Mouse (Mus musculus) spleen, postnatal 0 days (tissue): ENCODE measurements around the gene Lrrc61. TPM values are rescaled to one million over a fixed set of nuclear protein-coding genes. Genes with fewer than 3 reads are reported as not detected.

Experiments used
- polyA plus RNA-seq: library from polyadenylated mRNA; unstranded; fragments of >200 nt; fragmentation: Nextera tagmentation; extraction: Ambion mirVana; gene quantifications from 2 replicates; pipeline ENCODE4 v1.2.1, GENCODE M21; 2015

Gene Lrrc61
- polyA plus RNA-seq, result 2.6 and 3.2 TPM in 2 replicates

DNA sequence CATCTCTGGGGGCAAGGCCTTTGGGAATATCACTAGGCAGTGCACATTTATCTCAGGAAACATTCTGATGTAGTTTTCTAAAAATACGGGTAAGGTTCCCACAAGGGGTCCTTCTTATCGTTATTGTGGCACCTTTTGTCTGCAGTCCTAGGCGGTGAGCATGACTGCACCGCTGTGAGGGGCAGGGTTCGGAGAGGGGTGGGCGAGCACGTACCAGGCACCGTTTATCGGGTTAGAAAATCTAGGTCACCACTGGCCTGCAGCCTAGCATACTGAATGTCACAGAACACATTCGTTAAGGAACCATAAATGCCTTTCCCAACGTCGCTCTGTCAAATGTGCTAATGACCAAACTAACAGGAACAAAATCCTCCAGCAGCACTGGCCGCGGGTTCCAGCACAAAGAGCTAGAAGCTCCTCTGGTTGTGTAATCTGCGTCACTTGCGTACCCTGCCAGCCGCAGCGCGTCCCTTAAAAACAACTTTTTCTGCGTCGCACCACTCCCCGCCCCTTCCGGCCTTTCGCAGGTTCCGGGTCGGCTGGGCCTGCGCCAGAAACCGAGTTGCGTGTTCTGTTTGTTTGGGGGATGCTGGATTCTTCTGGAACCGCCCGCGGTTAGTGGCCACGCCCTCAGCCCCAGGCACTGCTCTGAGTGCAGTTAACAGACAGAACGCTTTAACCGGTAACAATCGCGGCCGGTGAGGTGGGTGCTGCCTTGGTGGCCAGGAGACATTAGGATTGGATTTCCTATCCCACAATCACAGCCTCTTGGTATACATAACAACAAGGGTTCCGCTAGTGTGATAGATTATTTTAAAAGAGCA is at the start of gene Lrrc61:
TSS of gene Lrrc61 (plus strand) at position 517 of the 824 bp plus-strand sequence.

DNA sequence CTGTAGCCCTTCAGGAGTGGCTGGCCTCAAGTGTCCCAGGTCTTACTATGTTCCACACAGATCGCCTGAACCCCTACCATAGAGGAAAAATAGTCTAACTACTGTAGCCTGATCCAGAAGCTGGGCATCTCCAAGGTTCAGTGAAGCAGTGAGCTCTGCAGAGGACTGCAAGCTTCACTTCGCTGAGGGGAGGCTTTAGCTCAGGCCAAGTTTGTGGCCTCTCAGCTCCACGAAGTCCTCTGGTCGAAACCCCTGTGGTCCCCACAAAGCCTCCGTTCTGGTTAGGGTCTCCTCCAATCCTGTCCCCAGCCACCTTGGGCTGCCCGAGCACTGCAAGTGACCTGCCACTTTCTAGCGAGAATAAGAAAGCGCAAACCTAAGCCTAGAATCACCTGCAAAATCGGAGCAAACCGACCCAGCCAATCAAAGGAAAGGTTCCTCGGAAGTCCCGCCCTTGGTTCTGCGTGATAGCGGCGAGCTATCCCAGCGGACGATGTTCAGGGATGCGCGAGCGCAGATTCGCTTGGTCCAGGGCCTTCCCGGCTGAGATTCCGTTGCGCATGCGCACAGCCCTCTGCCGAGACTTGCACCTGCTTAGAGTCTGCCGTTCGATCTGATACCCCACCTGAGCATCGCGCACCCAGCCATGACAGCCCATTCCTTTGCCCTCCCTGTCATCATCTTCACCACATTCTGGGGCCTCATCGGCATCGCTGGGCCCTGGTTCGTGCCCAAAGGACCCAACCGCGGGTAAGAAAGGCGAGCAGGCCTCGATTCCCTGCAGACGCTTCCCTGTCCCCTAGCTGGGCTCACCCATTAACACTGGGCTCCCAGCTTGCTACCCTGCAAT is 17.3 kb upstream of the Lrrc61 start, which contains the start of gene Atp6v0e2:
TSS of gene Atp6v0e2 (plus strand) at position 511 of the 850 bp plus-strand sequence.

DNA sequence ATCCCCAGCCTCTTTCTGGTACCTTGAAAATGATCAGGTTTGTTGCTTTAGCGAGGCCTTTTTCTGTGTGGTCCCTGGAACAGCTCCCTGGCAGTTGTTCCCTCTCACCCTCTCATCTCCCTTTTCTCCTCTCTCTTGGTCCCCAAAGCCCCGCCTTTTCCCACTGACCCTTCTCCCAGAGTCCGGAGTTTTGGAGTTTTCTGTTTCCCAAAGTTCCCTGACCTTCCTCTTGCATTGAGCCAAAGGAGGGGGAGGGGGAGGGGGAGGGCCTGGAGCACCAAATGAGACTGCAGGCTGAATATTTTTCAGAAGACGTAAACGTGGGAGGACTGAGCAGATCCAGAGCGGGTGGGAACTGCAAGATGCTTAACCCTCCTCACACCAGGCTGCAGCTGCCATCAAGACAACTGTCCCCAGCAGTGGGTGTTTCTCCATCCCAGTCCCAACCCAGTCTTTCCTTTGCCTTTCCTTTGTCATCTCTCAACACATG is 18.0 kb downstream of the Lrrc61 start, which contains the start of gene Rarres2:
TSS of gene Rarres2 (minus strand) at position 218 of the 490 bp plus-strand sequence.

DNA sequence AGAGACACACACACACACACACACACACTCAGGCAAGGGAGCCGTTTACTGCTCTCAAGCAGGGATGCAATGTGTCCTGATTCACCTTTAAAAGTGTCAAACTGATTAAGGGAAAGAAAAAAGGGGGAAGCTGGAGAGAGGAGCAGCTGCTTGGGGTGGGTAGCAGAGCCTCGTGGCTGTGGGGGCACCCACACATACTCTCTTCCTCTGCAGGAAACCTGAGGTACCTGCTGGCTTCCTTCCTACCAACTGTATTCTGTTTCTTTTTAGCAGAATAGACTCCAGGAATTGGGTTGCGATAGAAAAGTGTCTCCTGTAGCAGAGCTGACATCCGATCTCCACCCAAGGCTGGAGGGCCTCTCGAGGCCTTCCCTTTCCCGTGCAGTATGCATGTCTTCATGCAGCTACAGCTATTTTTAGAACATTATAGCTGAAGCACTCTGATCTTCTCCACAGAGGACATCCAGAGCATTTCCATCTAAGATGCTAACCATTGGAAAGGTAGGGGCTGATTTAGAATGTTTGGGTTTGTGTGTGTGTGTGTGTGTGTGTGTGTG is 34.7 kb downstream of the Lrrc61 start, which contains the start of gene Gm45021:
TSS of gene Gm45021 (plus strand) at position 417 of the 557 bp plus-strand sequence.

DNA sequence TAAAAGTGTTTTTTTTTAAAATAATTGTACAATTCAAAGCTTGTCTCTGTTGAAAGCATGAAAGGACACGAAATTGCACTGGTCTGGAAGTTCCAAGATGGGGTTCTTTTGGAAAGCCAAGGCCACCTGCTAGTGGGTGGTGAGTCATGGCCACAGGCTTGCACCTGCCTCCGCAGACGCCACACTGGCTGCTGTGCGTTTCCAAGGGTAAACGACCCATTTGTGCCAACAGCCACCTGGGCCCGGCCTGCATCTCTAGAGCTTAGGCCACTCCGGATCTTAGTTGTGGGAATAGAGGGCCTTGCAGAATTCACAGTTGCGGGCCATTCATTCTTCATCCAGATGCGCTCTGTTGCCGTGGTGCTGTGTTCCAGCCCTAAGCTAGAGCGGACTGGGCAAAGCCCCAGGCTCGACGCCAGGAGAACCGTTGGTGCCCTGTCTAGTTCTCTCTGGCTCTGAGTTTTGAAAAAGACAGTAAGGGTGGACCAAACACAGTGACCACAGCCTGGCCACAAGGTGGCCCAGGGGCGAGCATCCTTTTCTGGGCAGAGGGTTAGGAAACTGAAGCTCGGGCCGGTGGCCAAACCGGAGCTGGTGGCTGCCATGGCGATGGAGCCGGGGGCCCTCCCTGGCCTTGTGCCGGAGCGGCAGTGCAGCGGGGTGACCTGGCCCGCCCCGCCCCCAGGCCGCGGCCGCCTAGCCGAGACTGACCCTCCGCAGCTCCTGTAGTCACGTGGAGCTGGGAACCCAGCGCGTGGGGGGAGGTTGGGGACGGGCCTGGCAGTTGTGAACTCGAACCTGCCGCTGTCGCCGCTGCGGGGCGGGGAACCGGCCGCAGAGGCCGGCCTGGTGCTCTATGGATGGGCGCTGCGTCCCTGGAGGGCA is 38.8 kb downstream of the Lrrc61 start, which contains the start of the genes Repin1 and Gm44965:
TSS of gene Repin1 (plus strand) at position 726 of the 885 bp plus-strand sequence.
TSS of gene Gm44965 (plus strand) at position 784 of the 885 bp plus-strand sequence.

DNA sequence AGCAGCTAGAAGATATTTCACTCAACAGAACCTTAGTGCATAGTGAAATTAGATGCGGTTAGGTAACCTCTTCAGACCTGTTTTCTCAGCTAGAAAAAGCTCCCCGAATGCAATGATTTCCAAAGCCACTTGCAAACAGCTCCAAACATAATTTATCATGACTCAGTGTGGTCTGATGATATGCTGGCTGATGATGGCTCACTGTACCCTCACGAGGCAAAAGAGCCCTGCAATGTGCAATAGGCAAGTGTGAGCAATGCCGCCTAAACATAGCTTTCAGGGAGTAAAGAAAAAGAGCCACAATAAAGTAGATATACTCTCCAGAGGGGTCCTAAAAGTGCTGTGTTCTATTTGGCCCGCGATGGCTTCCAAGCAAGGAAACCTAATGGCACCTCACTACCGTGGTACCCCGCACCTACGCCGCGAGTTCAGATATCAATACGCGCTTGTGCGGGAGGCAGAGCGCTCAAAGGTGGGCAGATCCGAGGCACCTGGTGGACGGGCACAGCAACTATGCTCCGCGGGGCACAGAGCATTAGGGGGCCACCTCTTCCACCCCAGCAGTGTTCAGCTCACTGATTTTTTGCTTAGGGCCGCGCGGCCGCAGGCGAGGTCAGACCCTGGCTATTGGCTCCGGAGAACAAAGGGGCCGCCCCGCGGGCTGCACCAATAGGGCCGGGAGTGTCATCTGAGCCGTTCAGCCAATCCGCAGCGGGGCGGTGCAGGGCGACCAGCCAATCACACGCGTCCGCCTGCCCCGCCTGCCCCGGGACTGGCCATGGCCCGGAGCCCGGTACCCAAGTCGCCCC is 46.9 kb downstream of the Lrrc61 start, which contains the start of gene Zfp775:
TSS of gene Zfp775 (plus strand) at position 793 of the 809 bp plus-strand sequence.

Other genes starting within 250 kb of the Lrrc61 start
- gene Krba1, start 159.2 kb upstream of the Lrrc61 start, polyA plus RNA-seq, result 3.1 and 4.4 TPM in 2 replicates
- gene Zfp467, start 109.0 kb upstream of the Lrrc61 start, polyA plus RNA-seq, result 6.0 and 9.4 TPM in 2 replicates
- 0.05 and 0.16 TPM in 2 replicates for gene Sspo, start 106.6 kb upstream of the Lrrc61 start, polyA plus RNA-seq
- gene Atp6v0e2, start 17.2 kb upstream of the Lrrc61 start, polyA plus RNA-seq, result 2.2 and 3.2 TPM in 2 replicates
- gene Rarres2, start 18.0 kb downstream of the Lrrc61 start, polyA plus RNA-seq, result 66.3 and 92.8 TPM in 2 replicates
- not detected in 2 replicates for gene Gm45021, start 34.8 kb downstream of the Lrrc61 start, polyA plus RNA-seq
- 5.5 and 7.3 TPM in 2 replicates for gene Repin1, start 39.1 kb downstream of the Lrrc61 start, polyA plus RNA-seq
- not detected in 2 replicates for gene Gm44965, start 39.1 kb downstream of the Lrrc61 start, polyA plus RNA-seq
- gene Zfp775, start 47.3 kb downstream of the Lrrc61 start, polyA plus RNA-seq, result 1.1 and 2.1 TPM in 2 replicates
- gene AI854703, start 72.0 kb downstream of the Lrrc61 start, polyA plus RNA-seq, result 0.29 and 0.47 TPM in 2 replicates
- 2.2 and 3.3 TPM in 2 replicates for gene Gimap8, start 92.4 kb downstream of the Lrrc61 start, polyA plus RNA-seq
- gene Gimap9, start 121.3 kb downstream of the Lrrc61 start, polyA plus RNA-seq, result 10.8 and 13.3 TPM in 2 replicates
- 19.4 and 27.0 TPM in 2 replicates for gene Gimap4, start 129.8 kb downstream of the Lrrc61 start, polyA plus RNA-seq
- gene Gimap6, start 153.4 kb downstream of the Lrrc61 start, polyA plus RNA-seq, result 20.1 and 29.3 TPM in 2 replicates
- gene Gm28053, start 163.8 kb downstream of the Lrrc61 start, polyA plus RNA-seq, result 0.32 and 1.7 TPM in 2 replicates
- gene Gimap7, start 163.8 kb downstream of the Lrrc61 start, polyA plus RNA-seq, result 0.99 and 1.6 TPM in 2 replicates
- gene Gimap1, start 184.3 kb downstream of the Lrrc61 start, polyA plus RNA-seq, result 18.4 and 28.7 TPM in 2 replicates
- 17.8 and 24.8 TPM in 2 replicates for gene Gimap5, start 191.4 kb downstream of the Lrrc61 start, polyA plus RNA-seq
- gene Gimap3, start 216.1 kb downstream of the Lrrc61 start, polyA plus RNA-seq, result 1.6 and 2.8 TPM in 2 replicates